Mouse (Mus musculus) MEL (cell line): ENCODE data around the gene Adipor2. TPM values are rescaled to one million over a fixed set of nuclear protein-coding genes. Genes with fewer than 3 reads are reported as not detected.

Experiments used
- DNase-seq: peaks from one replicate; pipeline ENCODE4 v3.0.0; 2011; ENCODE audit warnings: low read depth, low spot score
- H3K27ac ChIP-seq: 2 replicates; pipeline ENCODE4 v1.5.1; 2012; ENCODE audit warnings: low read depth, mild to moderate bottlenecking, control low read depth, low read length, moderate library complexity; ENCODE audit not compliant: control insufficient read depth
- H3K27me3 ChIP-seq, 2 experiments: fragments of 150-350 bp in 1 of 2; sonication (generic) in 1 of 2; 2 replicates each; pipeline ENCODE4 v1.6.1; 2012; ENCODE audit warnings: low read length in 2 of 2, mild to moderate bottlenecking in 2 of 2, improper control_type of control experiment in 1 of 2, moderate library complexity in 1 of 2; ENCODE audit not compliant: insufficient read depth in 2 of 2, control insufficient read depth in 1 of 2
- H3K36me3 ChIP-seq, 2 experiments: 2 replicates each; pipeline ENCODE4 v1.6.1; 2012 to 2014; ENCODE audit warnings: low read length in 2 of 2, improper control_type of control experiment in 1 of 2, inconsistent platforms in 1 of 2, mild to moderate bottlenecking in 1 of 2; ENCODE audit not compliant: insufficient read depth in 2 of 2, control insufficient read depth in 1 of 2
- H3K4me1 ChIP-seq, 2 experiments: fragments of 150-350 bp in 1 of 2; sonication (generic) in 1 of 2; 2 replicates each; pipeline ENCODE4 v1.6.1; 2012; ENCODE audit warnings: low read length in 2 of 2, improper control_type of control experiment in 1 of 2, mild to moderate bottlenecking in 1 of 2; ENCODE audit not compliant: insufficient read depth in 2 of 2, control insufficient read depth in 1 of 2
- H3K4me3 ChIP-seq, 2 experiments: fragments of 150-350 bp in 1 of 2; sonication (generic) in 1 of 2; 2 replicates each; pipeline ENCODE4 v1.5.1; 2012; ENCODE audit warnings: low read depth in 2 of 2, low read length in 2 of 2, mild to moderate bottlenecking in 2 of 2, moderate library complexity in 2 of 2, control low read depth in 1 of 2, improper control_type of control experiment in 1 of 2; ENCODE audit not compliant: control insufficient read depth in 1 of 2, insufficient read depth in 1 of 2
- H3K79me2 ChIP-seq: 2 replicates; pipeline ENCODE4 v1.6.1; 2012; ENCODE audit warnings: mild to moderate bottlenecking, low read length, moderate library complexity; ENCODE audit not compliant: control insufficient read depth, poor library complexity, insufficient read depth
- H3K9ac ChIP-seq: 2 replicates; pipeline ENCODE4 v1.6.1; 2012; ENCODE audit warnings: low read depth, mild to moderate bottlenecking, control low read depth, low read length, moderate library complexity; ENCODE audit not compliant: control insufficient read depth, poor library complexity, severe bottlenecking
- H3K9me3 ChIP-seq: fragments of 150-350 bp; sonication (generic); replicated peaks from 2 replicates; pipeline ENCODE4 v1.6.1; 2012; ENCODE audit warnings: mild to moderate bottlenecking, low read length, improper control_type of control experiment, moderate library complexity; ENCODE audit not compliant: insufficient read depth
- ELF1 ChIP-seq: IDR thresholded peaks from 2 replicates; pipeline ENCODE4 v1.6.1; 2014; ENCODE audit warnings: low read depth, mild to moderate bottlenecking, inconsistent platforms, low read length, improper control_type of control experiment, moderate library complexity
- MAFK ChIP-seq: IDR thresholded peaks from 2 replicates; pipeline ENCODE4 v1.6.1; 2011; ENCODE audit warnings: low read depth, mild to moderate bottlenecking, low read length, improper control_type of control experiment, borderline replicate concordance
- MAX ChIP-seq: IDR thresholded peaks from 2 replicates; pipeline ENCODE4 v1.6.1; 2011; ENCODE audit warnings: low read length, improper control_type of control experiment
- MAZ ChIP-seq: IDR thresholded peaks from 2 replicates; pipeline ENCODE4 v1.6.1; 2012; ENCODE audit warnings: low read depth, mild to moderate bottlenecking, inconsistent platforms, low read length, improper control_type of control experiment
- MXI1 ChIP-seq: IDR thresholded peaks from 2 replicates; pipeline ENCODE4 v1.6.1; 2011; ENCODE audit warnings: mild to moderate bottlenecking, low read depth, low read length, improper control_type of control experiment
- MYB ChIP-seq: IDR thresholded peaks from 2 replicates; pipeline ENCODE4 v1.6.1; 2011; ENCODE audit warnings: mild to moderate bottlenecking, low read depth, low read length, improper control_type of control experiment
- NRF1 ChIP-seq: IDR thresholded peaks from 2 replicates; pipeline ENCODE4 v1.6.1; 2014; ENCODE audit warnings: low read depth, mild to moderate bottlenecking, inconsistent platforms, low read length, improper control_type of control experiment, moderate library complexity; ENCODE audit not compliant: poor library complexity, insufficient read depth, severe bottlenecking
- POLR2AphosphoS5 ChIP-seq: IDR thresholded peaks from 2 replicates; pipeline ENCODE4 v1.6.1; 2012; ENCODE audit warnings: low read depth, borderline replicate concordance, mild to moderate bottlenecking, inconsistent platforms, low read length, moderate library complexity, mixed read lengths
- RAD21 ChIP-seq: IDR thresholded peaks from 2 replicates; pipeline ENCODE4 v1.6.1; 2011; ENCODE audit warnings: mild to moderate bottlenecking, low read depth, low read length, improper control_type of control experiment
- RCOR1 ChIP-seq: IDR thresholded peaks from 2 replicates; pipeline ENCODE4 v1.6.1; 2012; ENCODE audit warnings: low read depth, mild to moderate bottlenecking, inconsistent platforms, low read length, improper control_type of control experiment
- SIN3A ChIP-seq: IDR thresholded peaks from 2 replicates; pipeline ENCODE4 v1.6.1; 2012; ENCODE audit warnings: low read length, improper control_type of control experiment, inconsistent platforms
- TAL1 ChIP-seq: IDR thresholded peaks from 2 replicates; pipeline ENCODE4 v1.6.1; 2012; ENCODE audit warnings: mild to moderate bottlenecking, inconsistent platforms, low read length, moderate library complexity, mixed read lengths
- USF1 ChIP-seq: IDR thresholded peaks from 2 replicates; pipeline ENCODE4 v1.6.1; 2014; ENCODE audit warnings: low read depth, mild to moderate bottlenecking, inconsistent platforms, low read length, improper control_type of control experiment, moderate library complexity
- USF2 ChIP-seq, 2 experiments: IDR thresholded peaks; 2 replicates each; pipeline ENCODE4 v1.6.1; 2011 to 2012; ENCODE audit warnings: improper control_type of control experiment in 2 of 2, low read length in 2 of 2, borderline replicate concordance in 1 of 2, inconsistent platforms in 1 of 2, low read depth in 1 of 2, mild to moderate bottlenecking in 1 of 2; ENCODE audit not compliant: insufficient read depth in 1 of 2
- ZC3H11A ChIP-seq: IDR thresholded peaks from 2 replicates; pipeline ENCODE4 v1.6.1; 2012; ENCODE audit warnings: low read depth, mild to moderate bottlenecking, inconsistent platforms, low read length, improper control_type of control experiment
- ZMIZ1 ChIP-seq: IDR thresholded peaks from 2 replicates; pipeline ENCODE4 v1.6.1; 2012; ENCODE audit warnings: low read depth, mild to moderate bottlenecking, inconsistent platforms, low read length, improper control_type of control experiment, moderate library complexity
- ZNF384 ChIP-seq: IDR thresholded peaks from 2 replicates; pipeline ENCODE4 v1.6.1; 2012; ENCODE audit warnings: low read depth, mild to moderate bottlenecking, inconsistent platforms, low read length, improper control_type of control experiment
- polyA plus RNA-seq, 2 experiments: library from polyadenylated mRNA; stranded (reverse) in 1 of 2; unstranded in 1 of 2; fragments of >175 nt in 1 of 2; fragments of >200 nt in 1 of 2; gene quantifications; 2 replicates each; pipeline versions ENCODE4 v1.2.1 to v1.2.4; 2012; ENCODE audit warnings: low replicate concordance in 2 of 2, low read depth in 1 of 2; ENCODE audit not compliant: insufficient read length in 2 of 2, insufficient read depth in 1 of 2, missing spikeins in 1 of 2
- total RNA-seq: library from RNA; depleted of rRNA; stranded (reverse); fragments of 300-350 nt; gene quantifications from 2 replicates; pipeline ENCODE4 v1.2.3, GENCODE M21; 2012; rRNA removed

The Adipor2 gene
- total RNA-seq: 37.9 and 41.3 TPM in 2 replicates
- 10 to 100 TPM in 1 of 2 experiments, not detected in 1; 37.6 TPM for polyA plus RNA-seq

DNA sequence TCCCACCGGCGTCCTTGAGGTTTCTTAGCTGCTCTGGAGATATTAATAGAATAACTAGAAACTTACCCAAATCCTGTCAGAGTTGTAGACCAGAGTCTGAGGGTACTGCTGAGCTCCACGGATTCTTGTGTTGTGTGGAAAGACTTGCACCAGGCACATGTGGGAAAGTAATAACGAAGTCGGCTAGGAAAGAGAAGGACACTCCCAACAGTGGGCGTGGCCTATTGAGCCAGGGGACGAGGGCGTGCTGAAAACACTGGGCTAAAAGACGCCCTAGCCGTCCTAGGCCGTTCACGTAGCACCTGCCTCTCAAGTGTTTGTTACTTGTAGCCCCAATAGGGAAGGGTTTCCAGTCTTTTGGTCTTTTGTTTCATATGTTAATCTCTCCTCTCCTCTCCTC, at the start of gene Adipor2:
Gene Adipor2, minus strand, starts transcription at position 351 of the 400 bp plus-strand sequence.
- peaks cover 4 to 5% of the 10 kb centered on the region in 2 experiments; a peak in 2 of 4 replicates for H3K4me1 ChIP-seq
- H3K36me3 ChIP-seq: peaks cover 0 to 4% of the 10 kb centered on the region in 2 experiments; a peak in 1 of 4 replicates
- no peak within 1 kb of the TSS for H3K27ac ChIP-seq
- H3K4me3 ChIP-seq: peak within 1 kb of the TSS; percentile 44 to 94
- TF ChIP-seq MAZ (0 out of 2 replicates have a peak, but pooled peaks have one; percentile 29), MAFK (no peak), MXI1 (peak; percentile 59; the same call in 1 of the 2 replicates), MAX (peak; percentile 71), ZNF384 (no peak), SIN3A (0 out of 2 replicates have a peak, but pooled peaks have one; percentile 41)
- no peaks in the 10 kb centered on the region for H3K79me2 ChIP-seq
- no peaks in the 10 kb centered on the region for H3K9me3 ChIP-seq
- peak; percentile 83 for DNase-seq
- no peaks in the 10 kb centered on the region; a peak in 1 of 4 replicates for H3K27me3 ChIP-seq
- peak within 1 kb of the TSS; percentile 42 for H3K9ac ChIP-seq

GRCm38 (mm10) chr6:119466161-119466560, 48.7 kb upstream of the Adipor2 start:
- Histone ChIP-seq H3K4me3 (no peak overlapping the region), H3K79me2 (no peaks in the 10 kb centered on the region), H3K9me3 (no peaks in the 10 kb centered on the region), H3K9ac (no peak overlapping the region), H3K27me3 (peaks cover 10 to 13% of the 10 kb centered on the region in 2 experiments), H3K27ac (no peak overlapping the region), H3K4me1 (peaks cover 0 to 4% of the 10 kb centered on the region in 2 experiments; a peak in 2 of 4 replicates), H3K36me3 (peaks cover 0 to 2% of the 10 kb centered on the region in 2 experiments; a peak in 2 of 4 replicates)
- no peak for TF ChIP-seq ZC3H11A
- no peak for TF ChIP-seq POLR2AphosphoS5
- no peak for TF ChIP-seq MYB
- no peak for TF ChIP-seq TAL1
- TF ChIP-seq SIN3A: no peak
- TF ChIP-seq ELF1: no peak
- DNase-seq: no peak

- Histone ChIP-seq H3K79me2 (no peaks in the 10 kb centered on the region), H3K36me3 (no peaks in the 10 kb centered on the region), H3K9ac (no peak overlapping the region), H3K4me3 (no peak overlapping the region), H3K27me3 (peaks cover 19 to 38% of the 10 kb centered on the region in 2 experiments), H3K9me3 (no peaks in the 10 kb centered on the region), H3K27ac (no peak overlapping the region), H3K4me1 (no peaks in the 10 kb centered on the region)
- DNase-seq: no peak
- TF ChIP-seq ZMIZ1: no peak
- TF ChIP-seq RCOR1: no peak
- TF ChIP-seq USF1: no peak
- no peak for TF ChIP-seq RAD21
- no peak for TF ChIP-seq ZC3H11A
- no peak for TF ChIP-seq USF2 (IDR thresholded peaks at IDR 0.05; ENCODE audit: borderline replicate concordance in 1 of 2, insufficient read depth in 1 of 2, low read depth in 1 of 2, low read length in 2 of 2)
- TF ChIP-seq MYB: no peak
- no peak for TF ChIP-seq ELF1
- no peak for TF ChIP-seq NRF1
These were observed 42.9 kb upstream of the Adipor2 start for GRCm38 (mm10) chr6:119460391-119460790.
